ENCODE assay signal across 8 mouse cellular contexts in the genomic region with DNA sequence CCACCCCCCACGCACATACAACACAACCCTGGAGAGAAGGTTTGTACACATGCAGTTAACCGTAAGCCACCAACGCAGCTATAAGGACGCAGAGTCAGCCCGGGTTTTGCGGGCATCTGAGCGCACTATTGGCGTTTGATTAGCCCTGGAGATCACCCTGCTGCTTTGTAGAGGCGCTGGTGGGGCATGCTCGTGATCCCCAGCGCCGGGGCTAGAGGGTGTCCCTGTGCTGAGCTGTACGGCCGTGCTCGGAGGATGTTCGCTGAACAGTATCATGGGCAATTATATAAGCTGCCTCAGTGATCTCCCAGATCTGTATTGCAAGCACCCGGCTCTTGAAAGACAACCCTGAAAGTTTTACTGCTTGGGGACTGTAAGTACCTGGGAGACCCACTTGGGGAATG. TPM values are rescaled to one million over a fixed set of nuclear protein-coding genes. Genes with fewer than 3 reads are reported as not detected.
DNase-seq lines count a peak whose midpoint lies in the region; ATAC-seq and TF ChIP-seq lines count a peak whose summit lies in the region.

No protein-coding gene starts in this region.

- peak overlapping the region; percentile 2; the same call in 1 of the 2 replicates for H3K4me3 ChIP-seq in G1E (ENCODE audit: low read depth, low read length)
- peak overlapping the region; percentile 92 for H3K4me3 ChIP-seq in forebrain, embryonic 14.5 days (ENCODE audit: low read depth, low read length)
- peak overlapping the region; percentile 66 for H3K4me3 ChIP-seq in kidney, embryonic 15.5 days (replicated peaks)
- H3K4me3 ChIP-seq in liver, postnatal 0 days (ENCODE audit: low read depth, low read length), result peak overlapping the region; percentile 37; the same call in 1 of the 2 replicates

- peak; percentile 38 for DNase-seq in adrenal gland, adult 2 months
- no peak for DNase-seq in adrenal gland, postnatal 4 days (ENCODE audit: low spot score in 2 of 2)
- DNase-seq in G1E (ENCODE audit: low spot score), result no peak
- DNase-seq in forebrain, embryonic 14.5 days (ENCODE audit: low spot score), result peak; percentile 54
- no peak for DNase-seq in liver, postnatal 0 days
- peak; percentile 41 to 55 for DNase-seq in right cerebral cortex, postnatal 36 days (ENCODE audit: low spot score in 2 of 2)

- H3K9me3 ChIP-seq in G1E (replicated peaks), result peaks cover 66% of the 10 kb centered on the region
- no peaks in the 10 kb centered on the region for H3K9me3 ChIP-seq in forebrain, embryonic 14.5 days (replicated peaks; ENCODE audit: control insufficient read depth, low read length)
- H3K9me3 ChIP-seq in kidney, embryonic 15.5 days (replicated peaks), result no peaks in the 10 kb centered on the region
- no peaks in the 10 kb centered on the region for H3K9me3 ChIP-seq in liver, postnatal 0 days (ENCODE audit: low read length)

- H3K9ac ChIP-seq in forebrain, embryonic 14.5 days (ENCODE audit: low read length), result peak overlapping the region; percentile 99
- H3K9ac ChIP-seq in kidney, embryonic 15.5 days, result peak overlapping the region; percentile 74
- no peak overlapping the region for H3K9ac ChIP-seq in liver, postnatal 0 days (replicated peaks)

- no peak for TF ChIP-seq EP300 in liver, postnatal 0 days (IDR thresholded peaks at IDR 0.05; ENCODE audit: low read depth)

- TF ChIP-seq CTCF in G1E (IDR thresholded peaks at IDR 0.05; ENCODE audit: low read depth, low read length), result no peak
- TF ChIP-seq CTCF in liver, postnatal 0 days (IDR thresholded peaks at IDR 0.05; ENCODE audit: low read depth), result no peak

- no peaks in the 10 kb centered on the region for H3K36me3 ChIP-seq in G1E (replicated peaks)
- H3K36me3 ChIP-seq in forebrain, embryonic 14.5 days (ENCODE audit: control insufficient read depth, insufficient read depth, low read length), result no peaks in the 10 kb centered on the region
- H3K36me3 ChIP-seq in kidney, embryonic 15.5 days, result no peaks in the 10 kb centered on the region
- no peaks in the 10 kb centered on the region for H3K36me3 ChIP-seq in liver, postnatal 0 days (replicated peaks; ENCODE audit: insufficient read depth, low read length)

- no peaks in the 10 kb centered on the region for H3K27me3 ChIP-seq in G1E (ENCODE audit: insufficient read depth, low read length)
- 0 out of 2 replicates have a peak, but pooled peaks cover 3% of the 10 kb centered on the region for H3K27me3 ChIP-seq in forebrain, embryonic 14.5 days (replicated peaks; ENCODE audit: control insufficient read depth, insufficient read depth, low read length)
- H3K27me3 ChIP-seq in kidney, embryonic 15.5 days, result peaks cover 23% of the 10 kb centered on the region; the same call in 1 of the 2 replicates
- H3K27me3 ChIP-seq in liver, postnatal 0 days (ENCODE audit: insufficient read depth, low read length), result peaks cover 77% of the 10 kb centered on the region

- peak overlapping the region; percentile 98 for H3K27ac ChIP-seq in forebrain, embryonic 14.5 days (ENCODE audit: low read depth, low read length)
- H3K27ac ChIP-seq in kidney, embryonic 15.5 days, result 0 out of 2 replicates have a peak overlapping the region, but pooled peaks have one; percentile 92
- H3K27ac ChIP-seq in liver, postnatal 0 days (ENCODE audit: low read depth), result no peak overlapping the region

- no peak for ATAC-seq in G1E (ENCODE audit: extremely low read depth, insufficient number of reproducible peaks, low FRiP score, poor library complexity, severe bottlenecking)
- no peak for ATAC-seq in forebrain, embryonic 14.5 days
- no peak for ATAC-seq in kidney, embryonic 15.5 days (replicated peaks; ENCODE audit: low FRiP score)
- no peak for ATAC-seq in liver, postnatal 0 days
- ATAC-seq in megakaryocyte-erythroid progenitor cell, adult 5-6 weeks (replicated peaks; ENCODE audit: low FRiP score, low TSS enrichment, poor library complexity, severe bottlenecking), result no peak

- 0% methylated on average over 17 of the region's 17 CpGs for WGBS in forebrain, embryonic 14.5 days
- whole genome bisulfite sequencing in kidney, embryonic 15.5 days, result under 1% methylated on average over 17 of the region's 17 CpGs
- WGBS in liver, postnatal 0 days (ENCODE audit: insufficient replicate concordance), result 3% methylated on average over 17 of the region's 17 CpGs

- H3K4me1 ChIP-seq in G1E (ENCODE audit: insufficient read depth, low read depth, low read length), result no peaks in the 10 kb centered on the region
- peaks cover 18% of the 10 kb centered on the region for H3K4me1 ChIP-seq in forebrain, embryonic 14.5 days (ENCODE audit: control insufficient read depth, insufficient read depth, low read length)
- H3K4me1 ChIP-seq in kidney, embryonic 15.5 days, result peaks cover 44% of the 10 kb centered on the region
- peaks cover 17% of the 10 kb centered on the region for H3K4me1 ChIP-seq in liver, postnatal 0 days (ENCODE audit: insufficient read depth)

- H3K4me2 ChIP-seq in forebrain, embryonic 14.5 days (ENCODE audit: low read length), result peak overlapping the region; percentile 94
- H3K4me2 ChIP-seq in kidney, embryonic 15.5 days, result peak overlapping the region; percentile 95
- H3K4me2 ChIP-seq in liver, postnatal 0 days (ENCODE audit: low read depth, low read length), result no peak overlapping the region; the same call in 1 of the 2 replicates

RNA-seq across cellular contexts. Expression of gene Tenm4, which starts 40.6 kb away (rescaled TPM):
- total RNA-seq in adrenal gland, adult 2 months (2021), result 10 to 100 TPM; 15.5 to 16.9 TPM
- 6.0 and 7.2 TPM in 2 replicates for polyA plus RNA-seq in adrenal gland, adult 2 months (2012; rRNA removed)
- 10 to 100 TPM; 31.5 to 38.5 TPM for total RNA-seq in adrenal gland, postnatal 4 days (2021)
- not detected in 2 replicates for total RNA-seq in G1E (2014; fragmentation: Nextera tagmentation)
- 0.38 and 0.70 TPM in 2 replicates for total RNA-seq in G1E (2017)
- 0.01 and 0.04 TPM in 2 replicates for polyA plus RNA-seq in G1E (2012)
- polyA plus RNA-seq in forebrain, embryonic 14.5 days (2014; fragmentation: Nextera tagmentation; extraction: Ambion mirVana), result 48.9 and 70.1 TPM in 2 replicates
- polyA plus RNA-seq in kidney, embryonic 15.5 days (2015; fragmentation: Nextera tagmentation; extraction: Ambion mirVana), result 36.4 and 42.7 TPM in 2 replicates
- polyA plus RNA-seq in liver, postnatal 0 days (2015; fragmentation: Nextera tagmentation; extraction: Ambion mirVana), result 0.62 and 0.68 TPM in 2 replicates
- total RNA-seq in megakaryocyte-erythroid progenitor cell, adult 5-6 weeks (2014; fragmentation: Nextera tagmentation), result 0.89 TPM in 1 of 2 replicates, not detected in the other
- 0.11 and 0.14 TPM in 2 replicates for total RNA-seq in megakaryocyte-erythroid progenitor cell, adult 5-6 weeks (2017)

Comparison
In these comparisons a context has a peak if more than half of its experiments do, and no peak if none do; other contexts are left out.
1. DNase-seq: peak in adrenal gland, adult 2 months (single experiment), forebrain, embryonic 14.5 days (single experiment) and right cerebral cortex, postnatal 36 days (2 of 2); none in adrenal gland, postnatal 4 days (0 of 2), G1E (single experiment) and liver, postnatal 0 days (single experiment).
2. H3K4me3 ChIP-seq: peak in every context shown above with its lines; median percentile 92 in forebrain, embryonic 14.5 days; 66 in kidney, embryonic 15.5 days; 37 in liver, postnatal 0 days; 2 in G1E.